8 mouse cellular contexts compared by ENCODE assay signal in the genomic region with DNA sequence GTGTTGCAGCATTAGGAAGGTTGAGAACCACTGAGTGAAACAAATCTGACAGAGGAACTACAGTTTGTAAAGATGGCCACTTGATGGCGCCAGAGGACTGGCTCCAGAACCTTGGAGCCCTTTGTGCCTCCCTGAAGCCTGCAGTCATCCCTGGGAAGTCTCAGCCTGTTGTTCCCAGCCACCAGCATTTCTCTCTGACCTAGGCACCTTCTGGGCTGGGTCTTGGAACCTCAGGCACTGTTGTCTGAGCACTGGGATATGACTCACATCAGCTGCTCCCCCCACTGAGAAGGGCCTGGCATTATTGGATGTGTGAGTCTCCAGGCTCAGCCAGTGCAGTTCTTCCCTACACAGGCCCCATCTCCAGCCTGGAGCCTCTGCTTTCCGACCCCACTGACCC. TPM values are rescaled to one million over a fixed set of nuclear protein-coding genes. Genes with fewer than 3 reads are reported as not detected.
DNase-seq lines count a peak whose midpoint lies in the region; ATAC-seq lines count a peak whose summit lies in the region.

No protein-coding gene starts in this region.

- no peaks in the 10 kb centered on the region for H3K36me3 ChIP-seq in hindbrain, embryonic 11.5 days (ENCODE audit: control insufficient read depth, insufficient read depth, low read length)
- H3K36me3 ChIP-seq in lung, embryonic 16.5 days (ENCODE audit: control insufficient read depth, insufficient read depth, low read length) = peaks cover 11% of the 10 kb centered on the region; the same call in 1 of the 2 replicates

- H3K27ac ChIP-seq in hindbrain, embryonic 11.5 days (ENCODE audit: low read depth, low read length) = no peak overlapping the region
- H3K27ac ChIP-seq in lung, embryonic 16.5 days (ENCODE audit: low read length) = no peak overlapping the region

- H3K4me1 ChIP-seq in hindbrain, embryonic 11.5 days (replicated peaks; ENCODE audit: control insufficient read depth, insufficient read depth, low read length) = no peaks in the 10 kb centered on the region
- H3K4me1 ChIP-seq in lung, embryonic 16.5 days (replicated peaks; ENCODE audit: control insufficient read depth, insufficient read depth, low read length) = peaks cover under 1% of the 10 kb centered on the region; the same call in 1 of the 2 replicates

- H3K27me3 ChIP-seq in hindbrain, embryonic 11.5 days (ENCODE audit: control insufficient read depth, insufficient read depth, low read length) = no peaks in the 10 kb centered on the region
- no peaks in the 10 kb centered on the region for H3K27me3 ChIP-seq in lung, embryonic 16.5 days (ENCODE audit: control insufficient read depth, insufficient read depth, low read depth, low read length)

- H3K4me3 ChIP-seq in hindbrain, embryonic 11.5 days (ENCODE audit: low read depth, low read length) = no peak overlapping the region
- H3K4me3 ChIP-seq in lung, embryonic 16.5 days (ENCODE audit: low read length) = no peak overlapping the region

- H3K4me2 ChIP-seq in hindbrain, embryonic 11.5 days (replicated peaks; ENCODE audit: low read depth, low read length) = no peak overlapping the region
- H3K4me2 ChIP-seq in lung, embryonic 16.5 days (ENCODE audit: low read depth, low read length) = no peak overlapping the region

- peak overlapping the region; percentile 43 for H3K9ac ChIP-seq in hindbrain, embryonic 11.5 days (ENCODE audit: low read depth, low read length)
- H3K9ac ChIP-seq in lung, embryonic 16.5 days (ENCODE audit: low read length) = no peak overlapping the region

- 13% methylated on average over 2 of the region's 2 CpGs for WGBS in hindbrain, embryonic 11.5 days
- WGBS in lung, embryonic 16.5 days = 19% methylated on average over 2 of the region's 2 CpGs

- no peaks in the 10 kb centered on the region for H3K9me3 ChIP-seq in hindbrain, embryonic 11.5 days (ENCODE audit: control insufficient read depth, low read length)
- no peaks in the 10 kb centered on the region for H3K9me3 ChIP-seq in lung, embryonic 16.5 days (ENCODE audit: control insufficient read depth, low read length)

- peak; percentile 61 for ATAC-seq in hindbrain, embryonic 11.5 days (ENCODE audit: low FRiP score)
- peak; percentile 53 for ATAC-seq in lung, embryonic 16.5 days (ENCODE audit: low read depth)

- peak; percentile 76 for DNase-seq in Muller cell, postnatal 12 days (ENCODE audit: inconsistent ontology term)
- DNase-seq in cerebellum, adult 9-11 months = peak; percentile 78
- DNase-seq in frontal cortex, adult 2 months (ENCODE audit: extremely low spot score in 1 of 2, low spot score in 1 of 2) = peak; percentile 50 to 89
- DNase-seq in hindbrain, embryonic 11.5 days (ENCODE audit: low spot score) = peak; percentile 92
- DNase-seq in layer of hippocampus, postnatal 10 days (ENCODE audit: low spot score in 2 of 2) = peak; percentile 87 to 90
- peak; percentile 73 for DNase-seq in ovary, postnatal 36 days (ENCODE audit: low spot score)
- DNase-seq in thymus, postnatal 4 days = peak; percentile 82

RNA-seq across cellular contexts. Expression of a gene that starts 40.4 kb away (rescaled TPM):
- polyA plus RNA-seq in frontal cortex, adult 2 months (2012; rRNA removed) = 51.9 and 56.2 TPM in 2 replicates
- 246 and 254 TPM in 2 replicates for polyA plus RNA-seq in hindbrain, embryonic 11.5 days (2014; fragmentation: Nextera tagmentation; extraction: Ambion mirVana)
- total RNA-seq in layer of hippocampus, postnatal 10 days (2021) = 10 to 100 TPM; 72.1 to 76.4 TPM
- 189 and 199 TPM in 2 replicates for polyA plus RNA-seq in lung, embryonic 16.5 days (2015; fragmentation: Nextera tagmentation; extraction: Ambion mirVana)

RNA-seq across cellular contexts. Expression of a gene that starts 40.8 kb away (rescaled TPM):
- polyA plus RNA-seq in frontal cortex, adult 2 months (2012; rRNA removed) = 64.9 and 67.0 TPM in 2 replicates
- polyA plus RNA-seq in hindbrain, embryonic 11.5 days (2014; fragmentation: Nextera tagmentation; extraction: Ambion mirVana) = 37.8 and 42.6 TPM in 2 replicates
- 10 to 100 TPM; 50.3 to 53.9 TPM for total RNA-seq in layer of hippocampus, postnatal 10 days (2021)
- polyA plus RNA-seq in lung, embryonic 16.5 days (2015; fragmentation: Nextera tagmentation; extraction: Ambion mirVana) = 32.8 and 36.0 TPM in 2 replicates
